ENCODE assay signal across 7 mouse cellular contexts in the genomic region with DNA sequence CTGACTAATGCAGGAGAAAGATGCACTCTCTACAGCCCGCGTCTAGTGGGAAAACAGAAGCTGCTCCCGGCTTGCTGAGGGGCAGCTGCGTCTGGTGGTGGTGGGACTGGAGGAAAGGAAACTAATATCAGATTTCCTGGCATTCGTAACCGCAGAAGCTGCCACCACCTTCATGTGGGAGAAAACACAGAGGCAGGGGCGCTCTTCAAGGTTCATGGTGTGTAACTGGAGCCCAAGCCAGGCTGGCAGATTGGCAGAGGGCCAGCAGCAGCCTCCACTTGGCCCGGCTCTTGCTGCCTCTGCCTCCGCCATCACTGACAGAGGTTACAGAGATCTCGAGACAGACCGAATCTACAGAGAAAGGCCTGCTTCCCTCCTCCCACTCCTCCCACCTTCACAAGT.
DNase-seq lines count a peak whose midpoint lies in the region; ATAC-seq and TF ChIP-seq lines count a peak whose summit lies in the region.

No protein-coding gene starts in this region.

- peak overlapping the region; percentile 29; the same call in 1 of the 2 replicates for H3K4me2 ChIP-seq in forebrain, embryonic 12.5 days

- WGBS in forebrain, embryonic 12.5 days, result 39% methylated on average over 11 of the region's 11 CpGs

- H3K27me3 ChIP-seq in forebrain, embryonic 12.5 days, result no peaks in the 10 kb centered on the region

- H3K4me3 ChIP-seq in forebrain, embryonic 12.5 days (replicated peaks), result no peak overlapping the region
- H3K4me3 ChIP-seq in layer of hippocampus, adult 2 months, result no peak overlapping the region

- H3K9ac ChIP-seq in forebrain, embryonic 12.5 days, result no peak overlapping the region

- TF ChIP-seq CTCF in layer of hippocampus, adult 2 months (conservative IDR thresholded peaks at IDR 0.05), result no peak

- H3K9me3 ChIP-seq in forebrain, embryonic 12.5 days, result no peaks in the 10 kb centered on the region

- peaks cover 17% of the 10 kb centered on the region for H3K4me1 ChIP-seq in forebrain, embryonic 12.5 days

- H3K27ac ChIP-seq in forebrain, embryonic 12.5 days, result peak overlapping the region; percentile 59
- H3K27ac ChIP-seq in layer of hippocampus, adult 2 months, result no peak overlapping the region

- H3K36me3 ChIP-seq in forebrain, embryonic 12.5 days (replicated peaks), result no peaks in the 10 kb centered on the region

- peak; percentile 64 for DNase-seq in T-cell, adult 2 months (ENCODE audit: low spot score)
- peak; percentile 8 to 39 for DNase-seq in layer of hippocampus, adult 2 months (ENCODE audit: low spot score in 2 of 2)
- peak; percentile 43 for DNase-seq in lung, postnatal 25 days (ENCODE audit: low spot score)
- peak; percentile 46 for DNase-seq in right cerebral cortex, postnatal 4 days

- peak; percentile 53 for ATAC-seq in CD4-positive, CD25-positive, alpha-beta regulatory T cell, adult 4 months
- ATAC-seq in forebrain, embryonic 12.5 days (ENCODE audit: low FRiP score), result peak; percentile 72; the same call in 1 of the 2 replicates
- peak; percentile 59 to 64 for ATAC-seq in hematopoietic stem cell, adult 5-6 weeks (replicated peaks in 1 of 2; ENCODE audit: insufficient read depth in 1 of 2, low FRiP score in 2 of 2, low TSS enrichment in 1 of 2, low read depth in 1 of 2, poor library complexity in 2 of 2, severe bottlenecking in 2 of 2)
